Mouse (Mus musculus) CD4-positive, CD25-positive, alpha-beta regulatory T cell, adult 2 months (primary cell): ENCODE results near the gene Rgs7bp.
"Not testable (repeated sequence)": the region's sequence is repeated elsewhere in the genome, so short reads cannot be mapped to it uniquely, and the experiment has no call there.

Experiments
- DNase-seq: peaks from one replicate; pipeline ENCODE4 v3.0.0-alpha.2; 2012; ENCODE audit warnings: low read depth, low spot score

Rgs7bp gene

GRCm38 (mm10) chr13:104937759-104938158 is 117.0 kb downstream of the Rgs7bp start:
- peak; percentile 21 for DNase-seq

GRCm38 (mm10) chr13:104936586-104936985 is 118.1 kb downstream of the Rgs7bp start:
- DNase-seq: no peak

GRCm38 (mm10) chr13:104931635-104932532 is 122.8 kb downstream of the Rgs7bp start:
- peak; percentile 12 for DNase-seq

- DNase-seq: no peak
Measured at GRCm38 (mm10) chr13:104930814-104931213, 123.9 kb downstream of the Rgs7bp start.

- peak; percentile 51 for DNase-seq
Measured at GRCm38 (mm10) chr13:104918663-104919062, 136.1 kb downstream of the Rgs7bp start.

- peak; percentile 15 for DNase-seq
Measured at GRCm38 (mm10) chr13:104916771-104917170, 138.0 kb downstream of the Rgs7bp start.

- DNase-seq: no peak
Measured at GRCm38 (mm10) chr13:104916106-104916505, 138.6 kb downstream of the Rgs7bp start.

GRCm38 (mm10) chr13:104914288-104914895 is 140.3 kb downstream of the Rgs7bp start:
- no peak for DNase-seq

- DNase-seq: not testable (repeated sequence)
Measured at GRCm38 (mm10) chr13:104911626-104912025, 143.1 kb downstream of the Rgs7bp start.

GRCm38 (mm10) chr13:104911006-104911405 is 143.7 kb downstream of the Rgs7bp start:
- not testable (repeated sequence) for DNase-seq

GRCm38 (mm10) chr13:104908691-104909090 is 146.0 kb downstream of the Rgs7bp start:
- no peak for DNase-seq
